Mouse (Mus musculus): ENCODE results near the gene Grm7.

DNA sequence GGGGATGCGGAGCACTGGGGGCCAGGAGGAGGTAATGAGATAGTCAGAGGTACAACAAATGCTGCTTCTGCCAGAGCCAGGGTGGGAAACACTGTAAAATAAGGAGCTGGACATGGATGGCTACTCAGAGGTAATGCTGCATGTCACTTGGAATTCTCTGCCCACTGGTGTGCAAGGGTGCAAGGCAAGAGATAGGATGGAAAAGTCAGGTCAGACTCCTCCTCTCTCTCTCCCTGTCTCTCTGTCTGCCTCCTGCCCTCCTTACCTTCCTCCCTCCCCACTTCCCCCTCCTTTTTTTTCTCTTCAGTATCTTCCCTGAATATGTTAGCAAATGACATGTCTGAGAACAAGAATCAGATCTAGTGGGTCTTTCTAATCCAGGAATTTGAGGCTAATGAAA is 3.8 kb downstream of the Grm7 start:
- no peak for TF ChIP-seq CTCF (IDR thresholded peaks at IDR 0.05; ENCODE audit: low read depth)
- no peak for TF ChIP-seq EP300 (IDR thresholded peaks at IDR 0.05; ENCODE audit: low read depth)
